Mouse (Mus musculus) spleen, adult 2 months (tissue): ENCODE measurements around the gene Rnf157. TPM values are rescaled to one million over a fixed set of nuclear protein-coding genes. Genes with fewer than 3 reads are reported as not detected.
A peak's percentile ranks its signal among the peaks of the same experiment; 100 is the strongest.

Experiments used
- DNase-seq, 2 experiments: peaks; one replicate each; pipeline versions ENCODE4 v3.0.0 to v3.0.0-alpha.2; 2012 to 2021; ENCODE audit warnings: low spot score in 2 of 2, low read depth in 1 of 2
- H3K27ac ChIP-seq: fragments of 200-500 bp; 2 replicates; pipeline ENCODE4 v1.5.1; 2012; ENCODE audit warnings: low read length, inconsistent platforms; ENCODE audit not compliant: insufficient read depth
- H3K27me3 ChIP-seq: fragments of 200-500 bp; 2 replicates; pipeline ENCODE4 v1.6.1; 2012; ENCODE audit warnings: mild to moderate bottlenecking, moderate library complexity, low read length, inconsistent platforms; ENCODE audit not compliant: control insufficient read depth, insufficient read depth
- H3K36me3 ChIP-seq: fragments of 200-500 bp; 2 replicates; pipeline ENCODE4 v1.6.1; 2012; ENCODE audit warnings: mild to moderate bottlenecking, low read length, inconsistent platforms; ENCODE audit not compliant: control insufficient read depth, insufficient read depth
- H3K4me1 ChIP-seq: fragments of 200-500 bp; 2 replicates; pipeline ENCODE4 v1.6.1; 2011; ENCODE audit warnings: inconsistent platforms; ENCODE audit not compliant: control insufficient read depth, insufficient read depth, insufficient read length
- H3K4me3 ChIP-seq: fragments of 200-500 bp; 2 replicates; pipeline ENCODE4 v1.5.1; 2011; ENCODE audit warnings: mild to moderate bottlenecking, inconsistent platforms; ENCODE audit not compliant: insufficient read depth, insufficient read length; ENCODE audit errors: extremely low read depth
- CTCF ChIP-seq: fragments of 200-500 bp; IDR thresholded peaks from 2 replicates; pipeline ENCODE4 v1.5.1; 2011; ENCODE audit warnings: mild to moderate bottlenecking, inconsistent platforms; ENCODE audit not compliant: insufficient read depth, insufficient read length, insufficient replicate concordance; ENCODE audit errors: extremely low read depth
- POLR2A ChIP-seq: fragments of 200-500 bp; IDR thresholded peaks from 2 replicates; pipeline ENCODE4 v1.6.1; 2011; ENCODE audit warnings: low read depth, low read length, inconsistent platforms
- WGBS: fragments of 180-500 bp; shearing (Covaris S2); methylation state at CpG from one replicate; pipeline ENCODE4 v1.1.7; 2018; 5-methylcytosine and 5-hydroxymethylcytosine counted together
- polyA plus RNA-seq: library from polyadenylated mRNA; depleted of rRNA; stranded (reverse); fragments of >200 nt; gene quantifications from 2 replicates; pipeline ENCODE4 v1.2.3, GENCODE M21; 2012

Rnf157 gene
- polyA plus RNA-seq, 1 experiment, result 10.7 TPM

- WGBS, result 92% methylated on average over 6 of the region's 6 CpGs
- peaks cover 17% of the 10 kb centered on the region for H3K36me3 ChIP-seq
- H3K4me3 ChIP-seq, result no peak overlapping the region
- H3K4me1 ChIP-seq, result no peaks in the 10 kb centered on the region
- TF ChIP-seq POLR2A, result no peak
- no peak for TF ChIP-seq CTCF
- no peak overlapping the region for H3K27ac ChIP-seq
- no peaks in the 10 kb centered on the region for H3K27me3 ChIP-seq
- no peak for DNase-seq
These were observed 114.2 kb downstream of the Rnf157 start for GRCm38 (mm10) chr11:116298621-116299020.

- 97% methylated on average over 11 of the region's 11 CpGs for WGBS
- Histone ChIP-seq H3K4me1 (no peaks in the 10 kb centered on the region), H3K36me3 (peaks cover 15% of the 10 kb centered on the region), H3K4me3 (no peak overlapping the region), H3K27me3 (no peaks in the 10 kb centered on the region), H3K27ac (no peak overlapping the region)
- TF ChIP-seq POLR2A (no peak), CTCF (no peak)
- DNase-seq, result no peak
These were observed 114.6 kb downstream of the Rnf157 start for GRCm38 (mm10) chr11:116298221-116298620.

GRCm38 (mm10) chr11:116297017-116297416 is 115.8 kb downstream of the Rnf157 start:
- 79% methylated on average over 3 of the region's 3 CpGs for WGBS
- TF ChIP-seq POLR2A (no peak), CTCF (no peak)
- Histone ChIP-seq H3K4me1 (no peaks in the 10 kb centered on the region), H3K36me3 (peaks cover 17% of the 10 kb centered on the region), H3K4me3 (no peak overlapping the region), H3K27me3 (no peaks in the 10 kb centered on the region), H3K27ac (no peak overlapping the region)
- no peak for DNase-seq

GRCm38 (mm10) chr11:116296191-116296734 is 116.6 kb downstream of the Rnf157 start:
- WGBS, result 97% methylated on average over 8 of the region's 8 CpGs
- Histone ChIP-seq H3K27me3 (no peaks in the 10 kb centered on the region), H3K4me1 (no peaks in the 10 kb centered on the region), H3K4me3 (no peak overlapping the region), H3K27ac (no peak overlapping the region), H3K36me3 (peaks cover 18% of the 10 kb centered on the region)
- DNase-seq, result no peak
- no peak for TF ChIP-seq CTCF
- no peak for TF ChIP-seq POLR2A

GRCm38 (mm10) chr11:116294319-116294718 is 118.5 kb downstream of the Rnf157 start:
- 48% methylated on average over 5 of the region's 5 CpGs for WGBS
- no peaks in the 10 kb centered on the region for H3K4me1 ChIP-seq
- no peak overlapping the region for H3K4me3 ChIP-seq
- no peak overlapping the region for H3K27ac ChIP-seq
- TF ChIP-seq CTCF (peak; percentile 70; the same call in 1 of the 2 replicates), POLR2A (no peak)
- peaks cover 20% of the 10 kb centered on the region for H3K36me3 ChIP-seq
- DNase-seq, result peak; percentile 23 to 38
- no peaks in the 10 kb centered on the region for H3K27me3 ChIP-seq

GRCm38 (mm10) chr11:116293538-116294137 is 119.2 kb downstream of the Rnf157 start:
- TF ChIP-seq POLR2A, result no peak
- no peak for TF ChIP-seq CTCF
- H3K4me3 ChIP-seq, result no peak overlapping the region
- no peaks in the 10 kb centered on the region for H3K27me3 ChIP-seq
- H3K27ac ChIP-seq, result no peak overlapping the region
- H3K4me1 ChIP-seq, result no peaks in the 10 kb centered on the region
- DNase-seq, result no peak
- WGBS, result 79% methylated on average over 12 of the region's 12 CpGs
- H3K36me3 ChIP-seq, result peaks cover 20% of the 10 kb centered on the region

- peaks cover 24% of the 10 kb centered on the region for H3K36me3 ChIP-seq
- no peak for DNase-seq
- H3K27me3 ChIP-seq, result no peaks in the 10 kb centered on the region
- no peak overlapping the region for H3K27ac ChIP-seq
- TF ChIP-seq POLR2A, result no peak
- no peak for TF ChIP-seq CTCF
- H3K4me1 ChIP-seq, result 0 out of 2 replicates have a peak, but pooled peaks cover 4% of the 10 kb centered on the region
- 90% methylated on average over 13 of the region's 13 CpGs for WGBS
- no peak overlapping the region for H3K4me3 ChIP-seq
These were observed 120.4 kb downstream of the Rnf157 start for GRCm38 (mm10) chr11:116292401-116292800.
